Mouse (Mus musculus) T-helper 2 cell (primary cell): ENCODE data around the gene Htra2.

Experiments
- in situ Hi-C: fragments of 300-600 bp; cut with MboI, MseI; formaldehyde crosslinking; loops from one replicate; pipeline ENCODE4 v1.15.1; 2025; ENCODE audit warnings: high pct_unique_total_duplicates

Gene Htra2

GRCm38 (mm10) chr6:83054871-83055431 is at the start of gene Htra2:
Gene Htra2 (minus strand): TSS chr6:83055273.
- in situ Hi-C loops: no loop called here

GRCm38 (mm10) chr6:83104158-83104557 is 49.1 kb upstream of the Htra2 start:
- in situ Hi-C loops: loop anchor here (5.0 kb wide), 1 partner anchor 53 kb away; the partner anchor contains the start of genes 1700003E16Rik and Wdr54

GRCm38 (mm10) chr6:83103130-83103650 is 48.1 kb upstream of the Htra2 start:
- in situ Hi-C loops: loop anchor here (5.0 kb wide), 1 partner anchor 54 kb away; the partner anchor contains the start of genes 1700003E16Rik and Wdr54

GRCm38 (mm10) chr6:83101688-83102556 is 46.8 kb upstream of the Htra2 start:
- in situ Hi-C loops: loop anchor here (5.0 kb wide), 1 partner anchor 55 kb away; the partner anchor contains the start of genes 1700003E16Rik and Wdr54

- in situ Hi-C loops: loop anchor here (5.0 kb wide), 1 partner anchor 56 kb away; the partner anchor contains the start of genes 1700003E16Rik and Wdr54
These were observed 46.2 kb upstream of the Htra2 start, which contains the start of the genes Ccdc142 and Gm42688 for GRCm38 (mm10) chr6:83101316-83101687. Gene Ccdc142 (plus strand): TSS chr6:83101601. Gene Gm42688 (plus strand): TSS chr6:83101617.

- in situ Hi-C loops: no loop called here
These were observed 43.3 kb upstream of the Htra2 start for GRCm38 (mm10) chr6:83098411-83098810.

- in situ Hi-C loops: no loop called here
These were observed 40.9 kb upstream of the Htra2 start for GRCm38 (mm10) chr6:83095968-83096367.

- in situ Hi-C loops: no loop called here
These were observed 37.5 kb upstream of the Htra2 start for GRCm38 (mm10) chr6:83092416-83093127.

GRCm38 (mm10) chr6:83087926-83088260 is 32.8 kb upstream of the Htra2 start:
- in situ Hi-C loops: no loop called here

- in situ Hi-C loops: no loop called here
These were observed 32.3 kb upstream of the Htra2 start for GRCm38 (mm10) chr6:83087205-83087925.

- in situ Hi-C loops: no loop called here
These were observed 31.3 kb upstream of the Htra2 start, which contains the start of gene Lbx2 for GRCm38 (mm10) chr6:83086121-83087035. Gene Lbx2 (plus strand): TSS chr6:83086367.

- in situ Hi-C loops: no loop called here
These were observed 29.4 kb upstream of the Htra2 start for GRCm38 (mm10) chr6:83084477-83084876.

- in situ Hi-C loops: no loop called here
These were observed 28.4 kb upstream of the Htra2 start for GRCm38 (mm10) chr6:83083497-83083896.

GRCm38 (mm10) chr6:83080210-83080609 is 25.1 kb upstream of the Htra2 start:
- in situ Hi-C loops: no loop called here

GRCm38 (mm10) chr6:83078324-83078858 is 23.3 kb upstream of the Htra2 start:
- in situ Hi-C loops: loop anchor here (5.0 kb wide), 1 partner anchor 39 kb away; the partner anchor contains the start of gene Mogs

- in situ Hi-C loops: loop anchor here (5.0 kb wide), 1 partner anchor 40 kb away; the partner anchor contains the start of gene Mogs
These were observed 22.7 kb upstream of the Htra2 start, which contains the start of gene Pcgf1 for GRCm38 (mm10) chr6:83077630-83078323. Gene Pcgf1 (plus strand): TSS chr6:83077869.

- in situ Hi-C loops: loop anchor here (5.0 kb wide), 1 partner anchor 42 kb away; the partner anchor contains the start of gene Mogs
These were observed 19.9 kb upstream of the Htra2 start for GRCm38 (mm10) chr6:83074979-83075378.

GRCm38 (mm10) chr6:83071220-83071619 is 16.1 kb upstream of the Htra2 start:
- in situ Hi-C loops: no loop called here
